Mouse (Mus musculus): ENCODE results near the gene Ccdc47.
"Not testable (repeated sequence)": the region's sequence is repeated elsewhere in the genome, so short reads cannot be mapped to it uniquely, and the experiment has no call there.

Gene Ccdc47

DNA sequence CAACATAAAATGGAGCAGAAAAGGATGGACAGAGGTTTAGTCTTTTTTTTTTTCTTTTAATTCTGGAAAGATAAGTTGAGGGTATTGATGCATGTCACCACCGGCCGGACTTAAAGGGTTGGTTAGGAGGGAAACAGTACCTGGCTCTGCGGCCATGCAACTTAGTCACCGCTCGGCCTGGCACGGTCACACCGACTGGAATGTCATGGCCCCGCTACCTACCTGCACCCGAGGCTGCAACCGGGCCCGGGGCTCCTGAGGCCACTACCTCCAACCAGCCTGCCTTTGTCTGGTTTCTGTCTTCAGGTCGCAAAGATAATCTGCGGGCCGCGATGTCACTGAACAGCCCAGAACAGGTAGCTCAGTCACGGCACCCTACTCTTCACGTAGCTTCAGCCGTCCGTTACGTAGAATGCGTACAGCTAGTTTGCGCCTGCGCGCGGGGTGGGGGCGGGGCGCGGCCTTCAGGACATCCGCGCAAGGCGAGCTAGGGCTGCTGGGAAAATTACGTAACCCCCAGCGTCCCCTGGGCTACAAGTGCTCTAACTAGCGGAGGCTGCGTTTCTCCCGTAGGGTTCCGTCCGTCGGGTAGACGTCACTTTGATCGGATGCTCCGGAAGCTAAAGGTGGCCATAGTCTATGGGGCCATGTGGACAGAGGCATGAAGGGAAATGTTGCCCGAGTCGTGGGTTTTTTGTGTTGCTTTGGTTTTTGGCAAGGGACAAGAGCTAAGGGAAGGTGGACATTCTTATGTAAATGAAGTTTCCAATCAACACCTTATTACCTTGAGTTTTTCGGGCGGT, at the start of gene Ccdc47:
Gene Ccdc47 (minus strand): TSS at position 418 of the 803 bp plus-strand sequence.
- DNase-seq (ENCODE audit: low spot score) = peak; percentile 97

DNA sequence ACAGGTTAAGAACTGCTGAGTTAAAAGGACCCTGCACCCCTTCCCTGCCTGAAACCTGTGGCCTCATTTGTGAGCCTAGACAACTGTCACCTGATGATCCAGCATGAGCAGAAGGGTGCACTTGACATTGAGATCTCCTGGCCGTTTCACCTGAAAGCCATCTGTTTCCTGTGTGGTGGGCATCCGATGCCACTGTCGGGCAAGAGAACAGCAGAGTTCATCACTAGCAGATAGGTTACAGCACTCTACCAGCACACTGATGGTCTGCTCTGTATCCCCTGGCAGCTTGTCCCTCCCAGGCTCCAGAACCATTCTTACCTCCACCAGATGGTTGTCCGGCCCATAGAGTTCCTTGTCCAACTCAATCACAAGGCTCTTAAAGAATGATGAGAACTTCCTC, 49.4 kb upstream of the Ccdc47 start:
- no peak for DNase-seq (ENCODE audit: low spot score)

DNA sequence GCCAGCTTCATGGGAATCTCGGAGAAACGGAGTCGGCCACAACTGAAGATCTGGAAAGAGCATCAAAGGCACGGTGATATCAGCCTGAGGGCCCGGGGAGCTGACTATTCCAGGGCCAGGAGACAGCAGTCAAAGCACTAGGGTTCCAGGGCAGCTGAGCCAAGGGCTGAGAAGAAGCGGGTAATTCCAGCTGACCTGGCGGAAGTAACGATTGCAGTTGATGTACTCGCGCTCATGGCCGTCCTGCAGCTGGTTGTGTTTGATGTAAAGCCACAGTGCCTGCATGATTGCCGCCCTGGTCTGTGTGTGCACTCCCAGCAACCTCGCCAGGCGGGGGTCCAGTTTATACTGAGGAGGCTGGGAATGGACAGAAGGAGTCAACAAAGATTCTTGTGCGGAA, 48.8 kb upstream of the Ccdc47 start:
- DNase-seq (ENCODE audit: low spot score) = no peak

DNA sequence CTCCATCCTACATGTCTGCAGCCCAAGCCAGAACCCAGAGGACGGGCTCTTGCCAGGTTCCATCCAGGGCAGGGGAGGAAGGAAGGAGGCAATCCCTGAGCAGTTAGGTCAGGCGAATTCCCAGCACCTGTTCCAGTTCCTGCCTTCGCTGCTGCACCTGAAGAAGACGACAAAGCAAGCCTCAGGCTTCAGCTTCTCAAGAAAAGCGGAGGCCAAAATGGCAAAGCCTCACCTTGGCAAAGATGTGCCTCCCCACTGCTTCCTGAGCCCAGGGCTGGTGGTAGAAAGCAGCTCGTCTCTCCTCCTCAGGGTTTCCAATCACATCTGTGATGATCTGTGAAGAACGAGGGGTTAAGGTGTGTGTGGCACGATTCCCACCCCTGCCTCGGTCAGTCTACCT, 47.8 kb upstream of the Ccdc47 start:
- DNase-seq (ENCODE audit: low spot score) = no peak

DNA sequence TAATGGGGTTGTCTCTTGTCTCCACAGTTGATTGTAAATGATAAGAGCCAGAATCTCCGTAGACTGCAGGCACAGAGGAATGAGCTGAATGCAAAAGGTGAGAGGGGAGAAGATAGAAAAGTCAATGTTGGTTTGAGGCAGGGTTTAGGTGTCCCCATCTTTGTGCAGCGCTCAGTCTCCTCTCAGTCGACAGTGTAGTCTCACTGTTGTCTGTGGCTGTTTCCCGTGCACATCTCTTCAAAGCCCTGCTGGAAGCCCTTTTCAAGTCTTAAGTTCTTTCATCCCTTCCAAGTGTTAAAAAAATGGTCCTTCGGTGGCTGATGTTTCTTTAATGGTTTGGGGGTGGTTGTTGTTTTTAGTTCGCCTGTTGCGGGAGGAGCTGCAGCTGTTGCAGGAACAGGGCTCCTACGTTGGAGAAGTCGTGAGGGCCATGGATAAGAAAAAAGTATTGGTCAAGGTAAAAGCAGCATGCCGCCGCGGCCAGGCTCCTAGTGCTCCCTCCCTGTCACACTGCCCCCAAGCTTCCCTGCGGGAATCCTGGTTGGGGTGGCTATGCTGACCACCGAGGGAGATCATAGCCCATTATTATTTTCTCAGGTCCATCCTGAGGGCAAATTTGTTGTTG, 44.8 kb upstream of the Ccdc47 start:
- DNase-seq (ENCODE audit: low spot score) = no peak

DNA sequence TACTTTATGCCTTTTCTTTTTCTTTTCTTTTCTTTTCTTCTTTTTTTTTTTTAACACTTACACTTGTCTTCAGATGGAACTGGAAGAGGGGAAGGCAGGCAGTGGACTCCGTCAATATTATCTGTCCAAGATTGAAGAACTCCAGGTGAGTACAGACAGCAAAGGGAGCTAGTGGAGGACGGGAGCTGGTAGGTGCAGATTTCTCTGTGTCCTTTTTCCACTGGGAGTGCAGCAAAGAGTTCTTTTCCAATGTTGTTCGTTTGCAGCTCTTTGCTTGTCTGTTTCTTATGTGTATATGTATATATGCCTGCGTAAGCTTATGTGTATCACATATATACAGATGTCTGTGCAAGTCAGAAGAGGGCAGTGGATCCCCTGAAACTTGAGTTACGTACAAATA, 40.6 kb upstream of the Ccdc47 start:
- DNase-seq (ENCODE audit: low spot score) = no peak

DNA sequence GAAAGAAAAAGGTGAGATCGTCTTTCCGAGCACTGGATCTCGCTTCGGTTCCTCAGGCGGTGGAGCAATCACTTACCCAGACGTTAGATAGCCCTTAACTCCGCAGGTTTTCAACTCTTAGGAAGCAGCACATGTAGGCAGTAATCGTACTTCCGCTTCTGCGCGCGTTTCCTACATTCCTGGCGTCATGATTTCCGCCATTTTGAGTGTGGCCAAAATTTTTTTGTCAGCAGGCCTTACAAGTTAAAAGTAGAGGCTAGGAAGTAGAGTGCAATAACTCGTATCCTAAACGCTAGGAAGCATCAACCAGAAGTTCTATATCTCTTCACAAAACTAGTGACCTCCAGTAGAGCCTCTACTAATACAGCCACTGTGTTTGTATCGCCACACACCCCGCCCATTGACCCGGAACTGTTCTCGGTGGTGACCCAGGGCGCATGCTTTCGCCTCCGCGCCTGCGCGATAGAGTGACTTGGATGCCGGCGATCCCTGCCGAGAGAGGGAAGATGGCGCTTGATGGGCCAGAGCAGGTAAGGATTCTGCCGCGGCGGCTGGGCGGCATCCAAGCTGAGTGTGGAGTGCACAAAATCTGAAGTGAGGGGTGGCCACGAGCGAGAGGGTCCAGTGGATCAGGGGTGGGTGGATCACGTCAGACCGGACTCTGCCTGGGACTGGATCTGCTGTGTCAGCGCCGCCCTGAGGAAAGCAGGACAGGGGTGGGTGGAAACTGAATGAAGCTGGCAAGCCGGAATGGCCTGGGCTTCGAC, 39.7 kb upstream of the Ccdc47 start, which contains the start of the genes Ftsj3 and Psmc5:
Gene Ftsj3 (minus strand): TSS at position 395 of the 767 bp plus-strand sequence.
Gene Psmc5 (plus strand): TSS at position 470 of the 767 bp plus-strand sequence.
- DNase-seq (ENCODE audit: low spot score) = peak; percentile 96

DNA sequence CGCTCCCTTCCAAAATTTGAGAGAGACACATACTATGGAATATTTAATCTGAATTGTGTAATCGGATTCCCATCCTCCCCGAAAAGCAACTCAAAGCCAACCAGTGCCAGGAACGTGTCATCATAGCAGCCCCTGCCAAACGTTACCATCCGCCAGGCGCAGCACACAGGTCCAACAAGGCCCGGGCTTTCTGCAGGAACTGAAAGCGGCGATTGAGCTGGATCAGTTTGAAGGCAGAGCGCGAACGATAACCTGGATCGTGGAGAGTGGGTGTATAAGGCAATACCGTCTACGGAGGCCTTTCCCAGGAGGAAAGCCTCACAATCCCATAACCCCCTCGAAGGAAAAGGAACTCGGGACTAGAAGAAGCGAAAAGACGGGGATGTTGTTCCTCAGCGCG, 39.0 kb upstream of the Ccdc47 start:
- no peak for DNase-seq (ENCODE audit: low spot score)

DNA sequence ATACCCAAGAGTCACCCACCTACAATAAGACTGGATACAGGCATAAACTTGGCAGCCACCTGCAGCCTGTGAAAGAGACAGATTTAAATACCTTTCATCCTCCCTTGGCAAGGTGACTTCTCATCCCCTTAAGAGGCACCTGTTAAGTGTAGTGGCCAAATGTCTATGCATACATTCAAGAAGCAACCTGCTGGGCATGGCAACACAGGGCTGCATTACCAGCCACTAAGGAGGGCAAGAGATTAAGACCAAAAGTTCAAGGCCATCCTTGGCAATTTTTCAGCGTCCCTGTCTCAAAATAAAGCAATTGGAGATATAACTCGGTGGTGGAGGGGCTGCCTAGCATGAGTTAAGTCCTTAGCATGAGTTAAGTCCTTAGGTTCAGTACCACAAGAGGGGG, 38.6 kb upstream of the Ccdc47 start:
- no peak for DNase-seq (ENCODE audit: low spot score)

DNA sequence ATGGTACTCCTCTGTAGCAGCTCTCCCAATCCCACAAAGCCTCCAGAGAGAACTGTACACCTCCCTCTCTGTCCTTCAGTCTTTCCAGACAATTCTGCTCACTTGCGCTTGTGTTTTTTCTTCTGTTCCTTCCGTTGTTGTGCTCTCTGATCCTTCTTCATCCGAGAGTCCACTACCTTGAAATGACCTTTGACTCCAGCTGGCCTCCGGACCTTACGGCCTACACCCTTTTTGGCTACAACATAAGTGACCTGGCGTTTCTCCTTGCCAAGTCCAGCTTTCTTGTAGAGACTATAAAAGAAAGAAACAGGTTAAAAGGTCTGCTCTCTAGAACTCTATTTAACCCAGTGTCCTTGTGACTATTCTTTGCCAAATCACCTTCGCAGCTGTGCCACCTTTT, 33.2 kb upstream of the Ccdc47 start:
- peak; percentile 40 for DNase-seq (ENCODE audit: low spot score)

DNA sequence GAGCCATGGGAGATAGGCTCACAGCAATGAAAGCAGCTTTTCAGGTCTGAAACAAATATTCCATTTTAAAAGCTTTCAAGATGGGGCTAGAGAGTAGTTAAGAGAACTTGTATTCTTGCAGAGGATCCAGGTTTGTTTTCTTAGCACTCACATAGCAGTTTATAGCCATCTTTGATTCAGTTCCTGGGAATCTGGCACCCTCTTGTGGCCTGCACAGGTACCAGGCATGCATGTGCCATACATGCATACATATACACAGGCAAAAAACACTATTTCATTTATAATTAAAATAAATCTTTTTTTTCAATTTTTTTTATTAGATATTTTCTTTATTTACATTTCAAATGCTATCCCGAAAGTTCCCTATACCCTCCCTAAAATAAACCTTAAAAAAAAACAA, 30.7 kb upstream of the Ccdc47 start:
- no peak for DNase-seq (ENCODE audit: low spot score)

DNA sequence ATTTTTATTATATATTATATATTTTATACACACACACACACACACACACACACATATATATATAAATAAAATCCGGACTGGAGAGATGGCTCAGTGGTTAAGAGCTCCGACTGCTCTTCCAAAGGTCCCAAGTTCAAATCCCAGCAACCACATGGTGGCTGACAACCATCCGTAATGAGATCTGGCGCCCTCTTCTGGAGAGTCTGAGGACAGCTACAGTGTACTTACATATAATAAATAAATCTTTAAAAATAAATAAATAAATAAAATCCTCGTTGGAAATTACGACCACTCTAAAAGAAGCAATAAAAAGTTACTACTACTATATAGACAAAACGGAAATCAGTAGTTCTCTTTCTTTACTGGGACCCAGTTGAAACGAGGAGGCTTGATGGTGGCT, 17.8 kb upstream of the Ccdc47 start:
- not testable (repeated sequence) for DNase-seq (ENCODE audit: low spot score)

DNA sequence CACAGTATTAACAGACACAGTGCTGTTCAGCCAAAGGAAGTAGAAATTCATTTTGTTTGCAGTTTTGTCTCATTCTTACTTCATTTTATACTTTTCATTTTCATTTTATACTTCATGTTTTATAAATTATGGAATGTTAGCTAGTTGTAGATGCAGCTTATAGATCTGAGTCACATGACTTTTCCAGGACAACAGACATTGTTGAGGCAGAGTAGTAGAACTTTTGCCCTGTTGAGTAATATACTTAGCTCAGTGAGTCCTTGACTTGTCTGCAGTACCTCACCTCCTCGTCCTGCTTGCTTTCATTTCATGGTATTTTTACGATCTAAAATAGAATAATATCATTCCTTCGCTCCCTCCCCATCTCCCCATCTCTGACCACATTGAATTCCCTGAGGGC, 4.5 kb upstream of the Ccdc47 start:
- no peak for DNase-seq (ENCODE audit: low spot score)

DNA sequence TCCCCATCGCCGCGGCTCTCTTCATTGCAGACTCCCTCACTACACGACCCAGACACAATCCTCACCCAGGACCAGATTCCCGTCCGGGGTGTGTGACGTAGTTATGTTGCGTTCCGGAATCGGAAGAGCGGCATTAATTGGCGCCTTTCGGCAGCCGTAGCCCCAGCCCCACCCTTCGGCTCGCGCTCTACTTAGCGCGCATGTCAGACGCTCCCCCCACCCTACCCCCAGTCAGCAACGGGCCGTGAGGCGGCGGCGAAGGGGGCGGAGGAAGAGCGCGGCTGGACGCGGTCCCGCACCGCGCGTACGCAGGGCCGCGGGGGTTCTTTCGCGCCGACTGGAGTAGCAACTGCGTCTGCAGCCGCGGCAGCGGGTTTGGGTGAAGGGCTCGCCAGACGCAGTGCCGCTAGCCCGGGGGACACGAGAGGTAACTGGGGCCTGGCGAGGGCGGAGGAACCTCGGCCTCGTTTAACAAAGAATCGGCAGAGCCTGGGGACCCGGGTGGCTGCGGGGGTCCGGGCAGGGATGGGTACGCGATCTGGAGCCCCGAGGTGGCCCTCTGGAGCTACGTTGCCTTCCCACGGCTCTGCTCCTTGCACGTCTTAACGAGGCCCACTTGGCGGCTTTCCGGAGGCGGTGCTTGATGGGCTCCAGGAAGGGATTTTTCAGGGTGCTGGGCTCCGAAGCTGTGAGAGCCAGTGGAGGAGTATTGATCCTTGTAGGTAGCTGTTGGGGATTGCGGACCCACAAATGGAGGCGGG, 766 bp upstream of the Ccdc47 start, which contains the start of gene Ddx42:
Gene Ddx42 (plus strand): TSS at position 197 of the 761 bp plus-strand sequence.
- DNase-seq (ENCODE audit: low spot score) = peak; percentile 93

DNA sequence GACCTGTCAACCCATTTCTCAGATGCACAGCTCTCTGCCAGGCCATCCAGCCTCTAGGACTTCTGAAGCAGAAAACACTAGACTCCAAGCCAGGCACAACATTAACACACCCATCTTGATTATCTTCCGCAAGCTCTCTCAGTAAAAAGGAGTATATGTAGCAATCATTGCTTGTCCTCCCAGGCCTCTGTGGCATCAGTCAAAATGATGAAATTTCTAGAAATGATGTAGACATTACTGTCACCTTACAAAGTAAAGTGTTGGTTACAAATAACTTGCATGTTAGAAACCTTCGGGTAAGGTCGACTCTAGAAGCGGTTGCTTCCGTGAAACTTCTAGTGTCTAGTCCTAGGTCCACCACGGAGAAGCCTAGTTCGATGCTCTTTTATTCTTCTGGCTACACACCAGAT, 689 bp downstream of the Ccdc47 start:
- DNase-seq (ENCODE audit: low spot score) = no peak

DNA sequence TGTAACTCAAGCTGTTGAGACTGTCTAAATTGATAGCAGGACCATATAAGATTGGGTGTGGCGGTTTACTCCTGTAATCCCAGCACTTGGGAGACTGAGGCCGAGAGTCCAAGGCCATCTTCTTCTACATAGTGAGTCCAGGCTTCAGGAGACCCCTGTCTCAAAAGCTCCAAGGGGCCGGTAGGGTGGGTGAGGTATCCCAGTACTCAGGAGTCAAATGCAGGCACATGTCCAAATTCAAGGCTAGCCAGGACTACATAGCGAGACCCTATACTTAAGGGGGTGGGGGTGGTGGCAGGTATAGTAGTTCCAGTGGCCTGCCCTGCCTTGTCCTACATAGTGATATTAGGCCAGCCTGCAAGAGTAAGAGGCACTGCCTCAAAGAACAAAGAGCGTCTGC, 1.3 kb downstream of the Ccdc47 start:
- DNase-seq (ENCODE audit: low spot score) = no peak

DNA sequence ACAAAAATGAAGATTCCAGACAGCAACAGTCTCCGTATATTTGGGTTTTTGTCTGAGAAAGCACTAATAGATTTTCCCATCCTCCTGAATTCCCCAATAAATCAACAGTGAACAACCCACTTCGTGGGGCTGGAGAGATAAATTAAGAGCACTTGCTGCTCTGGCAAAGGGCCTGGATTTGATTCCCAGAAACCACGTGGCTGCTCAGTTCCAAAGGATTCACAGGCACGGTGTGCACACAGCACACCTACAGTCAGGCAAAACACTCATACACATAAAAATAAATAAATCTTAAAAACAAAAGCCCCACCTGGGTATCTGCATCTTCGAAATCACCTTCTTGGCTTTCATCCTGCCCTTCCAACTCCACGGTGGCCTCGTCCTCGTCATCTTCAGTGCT, 3.4 kb downstream of the Ccdc47 start:
- DNase-seq (ENCODE audit: low spot score) = no peak

DNA sequence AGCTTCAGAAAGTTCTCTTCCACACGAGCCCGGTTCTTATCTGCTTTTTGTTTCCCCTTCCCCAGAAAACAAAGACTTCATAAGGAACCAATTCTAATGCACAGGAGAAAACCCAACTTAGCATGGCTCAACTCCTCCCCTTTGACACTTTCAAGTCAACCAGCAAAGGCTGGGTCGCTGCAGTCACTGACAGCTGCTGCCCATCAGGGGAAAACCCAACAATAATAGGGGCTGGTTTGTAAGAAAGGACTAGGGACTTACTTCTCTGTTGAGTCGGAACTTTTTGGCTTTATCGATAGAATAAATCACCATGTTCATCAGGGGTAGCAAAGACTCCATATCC, 14.1 kb downstream of the Ccdc47 start, which contains the start of gene Strada:
Gene Strada (minus strand): TSS at position 46 of the 343 bp plus-strand sequence.
- DNase-seq (ENCODE audit: low spot score) = no peak

DNA sequence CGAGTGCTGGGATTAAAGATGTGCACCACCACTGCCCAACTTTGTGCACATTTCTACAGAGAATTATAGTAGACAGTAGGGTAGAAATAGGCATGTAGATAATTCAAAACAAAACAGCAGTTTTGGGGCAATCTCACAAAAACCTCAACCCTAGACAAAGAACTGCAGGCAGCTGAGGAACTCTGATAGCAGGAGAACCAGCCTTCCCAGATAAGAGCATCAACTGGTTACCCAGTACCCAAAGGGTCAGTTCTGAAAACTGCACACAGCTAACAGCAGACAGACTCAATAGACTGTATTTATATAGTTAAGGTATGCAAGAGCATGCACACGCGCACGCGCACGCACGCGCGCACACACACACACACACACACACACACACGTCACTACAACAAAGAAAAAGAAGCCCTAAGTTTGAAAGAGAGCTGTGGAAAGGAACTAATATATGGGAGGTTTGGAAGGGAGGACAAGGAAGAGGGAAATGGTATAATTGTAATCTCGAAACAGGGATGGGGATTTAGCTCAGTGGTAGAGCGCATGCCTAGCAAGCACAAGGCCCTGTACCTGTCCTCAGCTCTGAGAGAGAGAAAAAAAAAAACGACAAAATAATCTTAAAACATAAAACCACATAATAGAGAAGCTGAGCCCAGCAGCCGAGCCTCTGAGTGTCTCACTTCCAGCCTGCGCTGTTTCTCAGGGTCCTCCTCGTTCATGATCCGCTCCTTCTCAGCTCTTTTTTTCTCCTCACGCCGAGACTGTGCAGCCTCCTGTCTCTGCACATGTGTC, 14.6 kb downstream of the Ccdc47 start:
- DNase-seq (ENCODE audit: low spot score) = no peak

DNA sequence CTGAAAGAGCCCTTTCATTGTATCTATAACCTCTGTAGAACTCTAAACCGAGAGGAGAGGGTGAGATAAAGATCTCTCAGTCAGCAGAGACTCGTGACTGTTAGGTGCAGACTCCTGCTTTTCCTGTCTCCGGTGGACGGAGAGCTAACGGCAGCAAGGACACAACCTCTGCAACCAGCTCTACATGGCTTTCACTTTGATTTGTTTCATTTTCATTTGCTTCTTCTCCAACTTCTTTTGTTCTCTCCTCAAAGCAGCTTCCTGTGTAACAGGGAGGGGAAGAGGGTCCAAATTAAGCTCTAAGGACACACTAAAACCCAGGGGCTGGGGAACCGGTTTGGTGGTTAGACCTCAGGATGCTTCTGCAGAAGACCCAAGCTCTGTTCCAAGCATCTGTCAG, 15.4 kb downstream of the Ccdc47 start:
- DNase-seq (ENCODE audit: low spot score) = no peak

DNA sequence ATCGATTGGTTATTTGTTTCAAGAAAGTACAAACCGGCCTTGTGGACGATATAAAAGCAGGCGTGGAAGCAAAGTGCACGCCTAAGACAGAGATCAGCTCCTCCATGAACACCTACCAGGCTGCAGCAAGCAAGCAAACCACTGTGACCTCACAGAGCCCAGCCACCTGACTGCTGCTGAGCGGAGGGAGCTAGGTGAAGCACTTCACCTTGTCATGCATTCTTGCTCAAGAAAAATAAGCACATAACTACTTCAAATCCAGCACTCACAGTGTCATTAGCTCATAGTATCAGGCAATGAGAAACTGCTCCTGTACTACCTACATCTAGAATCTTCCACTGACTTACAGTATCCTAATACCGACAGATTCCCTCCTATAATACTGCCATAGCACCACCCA, 16.1 kb downstream of the Ccdc47 start:
- DNase-seq (ENCODE audit: low spot score) = not testable (repeated sequence)
